Mouse (Mus musculus): Measurements from ENCODE around the gene Tekt5. TPM values are rescaled to one million over a fixed set of nuclear protein-coding genes. Genes with fewer than 3 reads are reported as not detected.

The Tekt5 gene
- total RNA-seq (2017) = not detected in 2 replicates

DNA sequence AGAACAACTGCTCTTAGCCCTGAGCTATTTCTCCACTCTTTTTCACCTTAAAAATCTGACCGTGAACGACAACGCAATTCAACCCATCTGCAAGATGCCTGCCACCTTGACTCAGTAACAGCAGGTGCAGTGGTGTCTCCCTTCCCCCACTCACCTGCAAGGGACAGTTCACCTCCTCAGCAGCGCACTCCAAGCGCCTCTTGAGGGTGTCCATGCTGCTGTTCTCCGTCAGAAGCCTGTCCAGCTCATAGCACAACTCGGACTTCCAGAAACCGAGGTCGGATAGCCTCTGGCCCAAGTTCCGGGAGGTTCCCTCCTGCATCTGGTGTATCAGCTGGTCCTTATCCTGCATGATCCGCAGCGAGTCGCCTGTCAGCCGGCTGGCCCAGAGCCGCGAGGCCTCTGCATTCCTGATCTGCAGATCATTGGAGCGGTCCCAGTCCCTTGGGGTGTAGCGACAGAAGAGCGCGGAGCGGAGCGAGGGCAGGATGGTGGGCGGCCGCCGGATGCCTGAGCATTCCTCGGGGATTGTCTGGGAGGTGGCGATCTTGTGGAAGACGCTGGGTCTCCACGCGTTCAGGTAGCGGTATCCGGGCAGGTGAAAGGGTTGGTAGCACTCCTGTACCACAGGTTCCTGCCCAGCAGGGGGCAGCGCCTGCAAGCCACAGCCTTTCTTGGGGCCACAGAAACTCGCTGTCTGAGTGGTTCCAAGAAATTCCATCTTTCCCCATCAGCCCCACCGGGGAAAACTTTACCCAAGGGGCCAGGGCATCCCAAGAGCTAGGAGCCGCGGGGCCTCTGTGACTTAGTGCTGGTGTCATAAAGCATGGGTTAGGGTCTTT, at the start of gene Tekt5:
TSS of gene Tekt5 (minus strand) at position 792 of the 842 bp plus-strand sequence.
- no peak for ATAC-seq (replicated peaks in 1 of 2; ENCODE audit: insufficient read depth in 1 of 2, low FRiP score in 2 of 2, low TSS enrichment in 1 of 2, low read depth in 1 of 2, poor library complexity in 2 of 2, severe bottlenecking in 2 of 2)

DNA sequence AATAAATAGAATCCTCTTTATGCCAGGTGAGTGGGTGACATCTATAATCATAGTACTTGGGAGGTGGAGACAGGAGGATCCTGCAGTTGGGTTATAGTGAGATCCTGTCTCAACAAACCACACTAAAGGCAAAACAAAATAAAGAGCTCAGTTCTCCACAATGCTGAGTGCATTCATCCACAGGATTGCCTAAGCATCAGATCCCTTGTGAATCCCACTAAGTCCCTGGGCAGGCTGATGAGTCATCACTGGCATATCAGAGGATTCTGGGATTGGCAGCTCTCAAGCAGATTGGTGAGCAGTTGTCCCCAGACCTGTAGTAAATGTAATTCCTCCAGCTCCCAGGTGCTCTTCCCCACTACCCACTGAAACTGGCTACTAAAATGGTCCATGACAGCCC, 48.4 kb upstream of the Tekt5 start:
- ATAC-seq (replicated peaks in 1 of 2; ENCODE audit: insufficient read depth in 1 of 2, low FRiP score in 2 of 2, low TSS enrichment in 1 of 2, low read depth in 1 of 2, poor library complexity in 2 of 2, severe bottlenecking in 2 of 2) = no peak

DNA sequence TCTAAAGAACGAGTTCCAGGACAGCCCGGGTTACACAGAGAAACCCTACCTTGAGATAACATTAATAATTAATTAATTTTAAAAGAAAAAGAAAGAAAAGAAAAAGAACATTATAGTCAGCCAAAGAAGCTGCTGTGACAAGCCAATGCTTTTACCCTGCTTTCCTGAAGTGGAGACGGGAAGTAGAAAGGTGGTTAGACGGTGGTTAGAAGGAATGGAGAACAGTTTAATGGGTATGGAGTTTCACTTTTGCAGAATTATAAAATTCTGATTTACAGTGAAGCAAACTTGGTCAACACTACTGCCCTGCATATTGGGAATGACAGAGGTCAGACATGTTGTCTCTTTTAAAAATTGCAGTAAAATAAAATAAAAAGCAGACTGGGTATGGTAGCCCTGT, 46.5 kb upstream of the Tekt5 start:
- ATAC-seq (replicated peaks in 1 of 2; ENCODE audit: insufficient read depth in 1 of 2, low FRiP score in 2 of 2, low TSS enrichment in 1 of 2, low read depth in 1 of 2, poor library complexity in 2 of 2, severe bottlenecking in 2 of 2) = peak; percentile 52 to 56; a peak in 2 of 4 replicates

DNA sequence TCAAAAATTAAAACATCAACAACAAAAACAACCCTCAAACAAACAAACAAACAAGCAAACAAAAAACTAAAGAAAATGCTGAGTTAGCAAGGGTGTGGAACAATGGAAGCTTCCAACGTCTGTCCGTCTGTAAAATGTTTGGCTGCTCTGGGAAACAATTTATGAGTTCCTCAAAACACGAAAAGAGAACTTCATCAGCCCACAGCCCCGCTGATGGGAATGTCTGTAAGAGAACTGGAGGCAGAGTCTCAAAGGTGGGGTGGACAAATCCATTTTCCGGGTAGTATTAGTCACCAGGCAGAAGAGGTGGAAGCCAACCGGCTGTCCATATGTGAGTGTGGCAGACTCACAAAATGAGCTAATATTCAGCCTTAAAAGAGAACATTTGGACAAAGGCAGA, 46.0 kb upstream of the Tekt5 start:
- ATAC-seq (replicated peaks in 1 of 2; ENCODE audit: insufficient read depth in 1 of 2, low FRiP score in 2 of 2, low TSS enrichment in 1 of 2, low read depth in 1 of 2, poor library complexity in 2 of 2, severe bottlenecking in 2 of 2) = peak; percentile 46 to 53; a peak in 3 of 4 replicates

DNA sequence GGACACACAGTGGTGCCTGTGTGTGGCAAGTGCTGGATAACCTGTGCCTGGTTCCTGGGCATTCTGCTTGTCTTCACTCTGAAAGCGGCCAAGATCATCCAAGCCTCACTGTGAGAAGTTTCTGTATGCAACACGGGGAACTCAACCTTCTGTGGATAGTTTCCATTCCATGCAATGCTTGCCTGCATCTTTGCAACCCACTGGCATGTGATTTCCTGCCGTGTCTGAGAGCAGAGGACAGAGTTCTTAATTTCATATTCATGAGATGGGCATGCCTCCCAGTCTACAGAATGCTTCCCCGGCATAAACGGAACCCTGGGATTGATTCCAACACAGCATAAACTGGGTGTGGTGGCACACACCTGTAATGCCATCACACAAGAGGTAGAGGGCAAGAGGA, 42.8 kb upstream of the Tekt5 start:
- no peak for ATAC-seq (replicated peaks in 1 of 2; ENCODE audit: insufficient read depth in 1 of 2, low FRiP score in 2 of 2, low TSS enrichment in 1 of 2, low read depth in 1 of 2, poor library complexity in 2 of 2, severe bottlenecking in 2 of 2)

DNA sequence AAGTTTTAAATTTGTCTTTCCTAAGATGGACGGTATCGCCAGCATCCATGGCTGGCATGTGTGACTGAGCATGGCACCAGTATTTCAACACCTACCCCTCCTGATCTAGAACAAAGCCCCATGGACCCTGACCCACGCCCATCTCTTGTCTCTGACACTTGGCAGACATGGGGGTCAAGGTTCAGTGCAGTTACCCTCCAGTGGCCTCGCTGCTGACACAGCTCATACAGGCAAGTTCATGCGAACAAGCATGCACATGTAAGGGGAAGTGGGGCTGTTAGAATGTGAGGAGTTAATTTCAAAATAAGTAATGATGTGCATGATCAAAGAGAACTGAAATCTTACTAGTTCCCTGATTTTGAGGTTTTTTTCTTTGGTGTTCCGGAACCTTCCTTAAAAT, 40.9 kb upstream of the Tekt5 start:
- no peak for ATAC-seq (replicated peaks in 1 of 2; ENCODE audit: insufficient read depth in 1 of 2, low FRiP score in 2 of 2, low TSS enrichment in 1 of 2, low read depth in 1 of 2, poor library complexity in 2 of 2, severe bottlenecking in 2 of 2)

DNA sequence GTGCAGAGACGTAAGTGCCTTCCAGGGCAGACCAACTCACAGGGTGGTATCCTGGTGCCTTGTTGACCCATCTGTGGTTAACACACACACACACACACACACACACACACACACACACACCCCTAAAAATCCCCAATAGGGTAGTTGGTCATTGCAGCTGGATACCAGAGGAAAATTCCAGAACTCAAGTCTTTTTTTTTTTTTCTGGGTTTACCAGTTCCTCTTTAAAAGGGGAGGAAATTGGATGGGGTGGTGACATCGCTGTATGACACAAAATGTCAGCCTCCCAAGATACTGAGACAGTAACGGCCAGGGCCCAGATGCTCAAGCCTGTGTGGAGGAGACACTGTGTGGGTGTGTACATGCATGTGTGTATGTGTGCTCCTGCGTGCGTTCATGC, 38.1 kb upstream of the Tekt5 start:
- ATAC-seq (replicated peaks in 1 of 2; ENCODE audit: insufficient read depth in 1 of 2, low FRiP score in 2 of 2, low TSS enrichment in 1 of 2, low read depth in 1 of 2, poor library complexity in 2 of 2, severe bottlenecking in 2 of 2) = no peak; a peak in 1 of 4 replicates

DNA sequence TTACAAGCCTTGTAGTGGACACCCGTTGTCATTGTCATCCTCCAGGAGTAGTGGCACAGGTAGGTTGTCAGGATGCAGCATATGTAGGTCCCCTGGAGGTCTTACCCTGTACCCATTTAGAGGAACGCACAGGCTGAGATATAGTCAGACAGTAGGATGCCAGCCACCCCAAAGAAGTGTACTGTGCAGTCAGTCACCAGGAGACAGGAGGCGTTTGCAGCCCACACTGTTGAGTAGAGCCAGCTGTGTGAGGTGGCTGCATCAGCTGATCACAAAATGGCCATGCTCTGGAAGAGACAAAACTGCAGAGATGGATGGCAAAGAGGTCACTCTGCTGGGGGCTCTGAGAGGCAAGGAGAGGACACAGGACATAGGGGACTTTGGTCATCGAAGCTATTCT, 37.1 kb upstream of the Tekt5 start:
- no peak for ATAC-seq (replicated peaks in 1 of 2; ENCODE audit: insufficient read depth in 1 of 2, low FRiP score in 2 of 2, low TSS enrichment in 1 of 2, low read depth in 1 of 2, poor library complexity in 2 of 2, severe bottlenecking in 2 of 2)

DNA sequence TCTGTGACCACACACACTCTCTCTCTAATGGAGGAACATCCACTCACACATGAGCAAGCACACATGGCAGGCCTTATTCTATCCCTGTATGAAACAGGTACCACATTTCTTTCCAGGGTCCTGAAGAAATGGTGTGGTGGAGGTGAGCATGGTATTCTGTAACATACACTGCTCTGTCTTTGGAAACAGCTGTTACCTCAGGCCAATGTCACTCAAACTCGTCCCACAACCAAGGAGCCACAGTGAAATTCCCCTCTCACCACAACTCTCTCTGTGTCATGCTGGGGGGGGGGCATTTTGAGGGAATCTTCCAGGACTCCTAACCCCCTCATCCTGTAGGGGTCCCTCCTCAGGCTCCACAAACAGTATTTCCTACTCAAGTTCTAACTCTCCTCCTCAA, 36.6 kb upstream of the Tekt5 start:
- ATAC-seq (replicated peaks in 1 of 2; ENCODE audit: insufficient read depth in 1 of 2, low FRiP score in 2 of 2, low TSS enrichment in 1 of 2, low read depth in 1 of 2, poor library complexity in 2 of 2, severe bottlenecking in 2 of 2) = no peak

DNA sequence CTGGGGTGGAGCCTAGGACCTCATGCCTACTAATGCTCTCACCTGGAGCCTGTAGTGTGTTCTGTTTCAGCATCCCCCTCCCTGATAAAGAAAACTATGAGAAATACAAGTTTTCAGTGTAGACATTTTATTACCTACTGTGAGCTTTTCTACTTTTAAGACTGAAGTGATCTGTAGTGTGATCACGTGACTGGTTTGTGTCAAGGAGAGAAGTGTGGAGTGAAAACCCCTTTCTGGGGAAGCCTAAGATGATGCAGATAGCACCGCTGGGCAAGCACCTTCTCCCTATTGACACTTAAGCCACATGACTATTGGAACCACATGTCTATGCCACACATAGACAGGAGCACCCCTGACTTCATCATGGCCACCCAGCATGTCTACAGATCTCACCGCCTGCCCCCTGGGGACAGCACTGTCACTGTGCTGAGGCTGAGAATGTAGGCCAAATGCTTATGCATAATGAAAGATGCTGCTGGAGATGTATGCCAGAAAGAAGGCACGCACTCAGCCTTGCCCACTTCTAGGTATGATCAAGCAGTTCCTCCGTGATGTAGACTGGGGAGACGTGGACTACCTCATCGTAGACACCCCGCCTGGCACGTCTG, 25.3 kb upstream of the Tekt5 start:
- no peak for ATAC-seq (replicated peaks in 1 of 2; ENCODE audit: insufficient read depth in 1 of 2, low FRiP score in 2 of 2, low TSS enrichment in 1 of 2, low read depth in 1 of 2, poor library complexity in 2 of 2, severe bottlenecking in 2 of 2)

DNA sequence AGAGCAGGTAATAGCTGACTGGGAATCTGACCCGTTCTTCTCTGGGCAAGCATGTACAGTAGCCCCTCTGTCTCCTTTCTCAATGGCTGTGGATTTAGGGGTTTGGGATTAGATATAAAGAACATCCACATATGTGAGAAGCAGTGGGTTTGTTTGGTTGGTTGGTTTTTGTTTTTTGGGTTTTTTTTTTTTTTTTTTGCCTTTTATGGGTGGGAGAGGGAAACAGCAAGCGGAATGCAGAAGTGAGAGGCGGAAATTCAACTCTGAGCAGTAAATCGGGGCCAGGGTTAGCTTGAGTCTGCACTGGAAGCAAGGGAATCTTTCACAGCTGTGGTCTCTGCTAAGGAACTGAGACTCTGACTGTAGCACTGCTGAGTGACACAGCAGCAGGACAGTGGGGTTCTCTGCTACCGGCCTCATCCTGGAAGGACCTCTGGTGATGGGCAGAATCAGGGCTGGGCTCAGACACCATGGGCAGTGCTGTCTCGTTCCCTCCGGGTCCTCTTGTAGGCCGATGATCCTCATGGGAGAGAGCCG, 22.5 kb upstream of the Tekt5 start:
- ATAC-seq (replicated peaks in 1 of 2; ENCODE audit: insufficient read depth in 1 of 2, low FRiP score in 2 of 2, low TSS enrichment in 1 of 2, low read depth in 1 of 2, poor library complexity in 2 of 2, severe bottlenecking in 2 of 2) = no peak

DNA sequence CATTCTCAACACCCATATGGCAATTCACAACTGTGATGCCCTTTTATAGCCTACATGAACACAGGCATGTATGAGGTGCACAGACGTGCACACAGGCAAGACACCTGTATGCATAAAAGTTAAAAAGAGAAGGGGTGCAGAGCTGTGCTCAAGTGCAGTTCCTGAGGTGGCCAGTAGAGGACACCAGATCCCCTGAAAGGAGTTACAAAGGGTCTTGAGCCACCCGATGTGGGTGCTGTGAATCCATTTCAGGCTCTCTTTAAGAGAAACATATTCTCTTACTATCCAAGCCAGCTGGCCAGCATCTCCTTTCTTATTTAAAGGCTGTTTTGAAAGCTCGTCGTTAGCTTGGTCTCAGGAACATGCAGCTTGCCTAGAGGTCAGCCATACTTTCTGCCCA, 21.6 kb upstream of the Tekt5 start:
- ATAC-seq (replicated peaks in 1 of 2; ENCODE audit: insufficient read depth in 1 of 2, low FRiP score in 2 of 2, low TSS enrichment in 1 of 2, low read depth in 1 of 2, poor library complexity in 2 of 2, severe bottlenecking in 2 of 2) = no peak

DNA sequence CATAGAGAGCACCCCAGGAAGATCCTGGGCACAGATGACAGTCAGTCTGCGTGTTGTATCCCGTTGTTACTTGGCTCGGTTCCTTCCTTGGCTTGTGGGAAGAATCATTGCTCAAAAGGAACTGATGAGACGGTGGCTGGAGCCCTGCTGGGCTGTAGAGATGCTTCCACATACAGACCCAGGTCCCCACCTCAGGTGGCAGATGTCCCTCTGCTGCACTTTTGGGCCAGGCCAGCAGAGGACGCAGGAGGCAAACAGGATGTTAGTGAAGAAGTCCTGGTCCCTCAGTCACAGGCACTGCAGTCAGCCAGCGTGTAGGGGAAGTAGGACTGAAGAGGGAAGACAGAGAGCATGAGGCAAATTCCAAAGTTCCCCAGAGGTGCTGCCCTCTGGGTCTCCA, 20.7 kb upstream of the Tekt5 start:
- ATAC-seq (replicated peaks in 1 of 2; ENCODE audit: insufficient read depth in 1 of 2, low FRiP score in 2 of 2, low TSS enrichment in 1 of 2, low read depth in 1 of 2, poor library complexity in 2 of 2, severe bottlenecking in 2 of 2) = peak in 1 of 2 experiments; percentile 33; a peak in 2 of 4 replicates

DNA sequence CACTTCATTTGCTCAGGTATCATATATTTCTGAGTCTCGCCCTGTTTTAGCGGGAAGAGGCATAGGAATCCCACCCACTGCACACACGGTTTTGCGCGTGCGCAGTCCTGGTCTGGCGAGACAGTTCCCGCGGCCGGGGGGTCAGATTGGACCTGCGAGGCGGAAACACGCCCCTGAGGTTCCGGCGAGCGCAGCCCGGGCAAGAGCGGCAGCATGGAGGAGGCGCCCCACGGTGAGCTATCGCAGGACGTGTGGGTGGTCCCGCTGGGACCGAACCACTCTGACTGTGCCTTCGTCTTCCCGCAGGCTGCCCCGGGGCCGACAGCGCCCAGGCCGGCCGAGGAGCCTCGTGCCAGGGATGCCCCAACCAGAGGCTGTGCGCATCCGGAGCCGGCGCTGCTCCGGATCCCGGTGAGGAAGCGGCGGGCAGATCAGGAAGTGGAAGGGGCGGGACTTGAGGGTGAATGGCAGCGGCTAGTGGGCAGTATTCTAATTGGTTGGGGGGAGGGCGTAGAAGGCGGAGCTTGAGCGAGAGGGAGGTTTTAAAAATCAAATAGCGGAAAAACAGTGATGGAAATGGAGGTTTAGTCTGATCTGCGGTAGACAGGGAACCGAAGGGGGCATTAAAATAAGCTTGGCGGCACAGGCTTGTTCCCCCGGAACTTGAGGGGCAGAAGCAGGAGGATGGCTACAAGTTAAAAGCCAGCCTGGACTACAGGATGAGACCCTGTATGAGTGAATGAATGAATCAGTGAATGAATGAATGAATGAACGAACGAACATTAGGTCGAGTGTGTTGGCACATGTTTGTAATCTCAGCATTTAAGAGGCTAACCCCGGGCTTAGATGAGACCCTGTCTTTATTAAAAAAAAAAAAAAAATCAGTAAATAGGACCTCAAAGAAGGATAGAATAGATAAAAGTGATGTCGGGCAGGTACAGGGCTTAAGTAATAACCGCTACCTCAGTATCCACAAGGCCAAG, 16.8 kb upstream of the Tekt5 start, which contains the start of gene Nubp1:
TSS of gene Nubp1 (plus strand) at position 185 of the 983 bp plus-strand sequence.
- ATAC-seq (replicated peaks in 1 of 2; ENCODE audit: insufficient read depth in 1 of 2, low FRiP score in 2 of 2, low TSS enrichment in 1 of 2, low read depth in 1 of 2, poor library complexity in 2 of 2, severe bottlenecking in 2 of 2) = peak; percentile 97 to 98

DNA sequence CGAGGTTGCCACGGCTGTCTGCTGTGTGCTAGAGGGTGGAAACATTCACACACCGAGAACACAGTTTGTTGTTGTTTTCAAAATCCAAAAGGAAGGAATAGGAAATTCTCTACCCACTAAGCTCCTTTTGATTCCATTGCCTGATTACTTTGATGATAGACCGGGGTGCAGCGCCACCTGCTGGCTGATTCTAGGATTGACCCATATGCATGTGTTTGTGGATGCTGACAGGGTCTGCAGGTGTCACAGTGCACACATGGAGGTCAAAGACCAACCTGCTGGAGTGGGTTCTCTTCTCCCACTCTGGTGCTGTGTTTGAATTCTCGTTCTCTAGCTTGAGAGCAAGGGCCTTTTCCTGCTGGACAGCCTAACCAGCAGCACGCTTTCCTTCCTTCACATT, 3.9 kb upstream of the Tekt5 start:
- peak; percentile 71 to 85 for ATAC-seq (replicated peaks in 1 of 2; ENCODE audit: insufficient read depth in 1 of 2, low FRiP score in 2 of 2, low TSS enrichment in 1 of 2, low read depth in 1 of 2, poor library complexity in 2 of 2, severe bottlenecking in 2 of 2)

DNA sequence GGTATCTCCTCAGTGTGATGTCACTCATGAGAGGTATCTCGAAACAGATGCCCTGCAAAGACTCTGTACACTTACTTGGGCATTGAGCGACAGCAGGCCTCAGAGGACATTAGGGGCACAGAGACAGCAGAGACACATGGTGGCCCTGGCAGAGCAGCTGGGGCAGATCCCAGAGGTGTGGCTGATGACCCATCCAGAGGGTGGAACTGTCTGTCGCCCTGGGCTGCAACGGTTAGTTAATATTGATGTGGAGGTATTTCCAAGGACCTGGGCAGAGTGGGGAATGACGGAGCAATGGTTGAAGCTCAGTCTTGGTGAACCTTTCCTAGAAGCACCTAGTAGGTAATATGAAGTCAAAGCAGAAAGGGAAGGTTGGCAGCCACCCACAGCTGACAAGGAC, 3.5 kb upstream of the Tekt5 start:
- peak in 1 of 2 experiments; percentile 17; a peak in 1 of 4 replicates for ATAC-seq (replicated peaks in 1 of 2; ENCODE audit: insufficient read depth in 1 of 2, low FRiP score in 2 of 2, low TSS enrichment in 1 of 2, low read depth in 1 of 2, poor library complexity in 2 of 2, severe bottlenecking in 2 of 2)

DNA sequence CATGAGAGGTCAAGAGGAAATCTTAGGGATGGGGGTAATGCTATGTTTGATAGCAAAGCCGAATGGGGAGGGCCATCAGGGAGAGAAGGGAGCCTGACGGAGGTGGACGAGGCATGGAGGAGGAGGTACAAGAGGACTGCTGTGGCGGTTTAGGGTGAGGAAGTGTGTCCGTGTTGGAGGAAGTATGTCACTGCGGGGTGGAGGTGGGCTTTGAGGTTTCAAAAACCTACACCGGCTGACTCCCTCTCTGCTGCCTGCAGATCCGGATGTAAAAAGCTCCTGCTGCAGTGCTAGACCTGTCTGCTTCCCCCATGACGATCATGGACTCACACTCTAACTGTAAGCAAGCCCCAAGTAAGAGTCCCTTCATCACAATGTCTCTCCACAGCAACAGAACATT, 2.7 kb downstream of the Tekt5 start:
- ATAC-seq (replicated peaks in 1 of 2; ENCODE audit: insufficient read depth in 1 of 2, low FRiP score in 2 of 2, low TSS enrichment in 1 of 2, low read depth in 1 of 2, poor library complexity in 2 of 2, severe bottlenecking in 2 of 2) = peak; percentile 91 to 98

Measured in hematopoietic stem cell, adult 5-6 weeks (primary cell).